Mouse (Mus musculus) forebrain, postnatal 0 days (tissue): ENCODE measurements around the gene Cdkn1b. TPM values are rescaled to one million over a fixed set of nuclear protein-coding genes. Genes with fewer than 3 reads are reported as not detected.

ENCODE experiments used
- ATAC-seq: fragments of 200-750 bp; cut with Nextera tagmentation; 2 replicates; pipeline ENCODE4 v1.8.0; 2017; ENCODE audit warnings: mild to moderate bottlenecking, moderate library complexity
- DNase-seq: peaks from one replicate; pipeline ENCODE4 v3.0.0-alpha.2; 2015
- H3K27ac ChIP-seq: fragments of 300-500 bp; sonication (generic); 2 replicates; pipeline ENCODE4 v1.5.1; 2014; ENCODE audit warnings: low read depth, mild to moderate bottlenecking, antibody characterized with exemption, low read length, moderate library complexity, mixed read lengths
- H3K27me3 ChIP-seq: fragments of 300-500 bp; sonication (generic); 2 replicates; pipeline ENCODE4 v1.6.1; 2014; ENCODE audit warnings: mild to moderate bottlenecking, low read length, mixed read lengths; ENCODE audit not compliant: insufficient read depth
- H3K36me3 ChIP-seq: fragments of 300-500 bp; sonication (generic); 2 replicates; pipeline ENCODE4 v1.6.1; 2014; ENCODE audit warnings: mild to moderate bottlenecking, moderate library complexity; ENCODE audit not compliant: insufficient read depth
- H3K4me1 ChIP-seq: fragments of 300-500 bp; sonication (generic); 2 replicates; pipeline ENCODE4 v1.6.1; 2014; ENCODE audit warnings: antibody characterized with exemption; ENCODE audit not compliant: insufficient read depth
- H3K4me2 ChIP-seq: fragments of 300-500 bp; sonication (generic); 2 replicates; pipeline ENCODE4 v1.6.1; 2014; ENCODE audit warnings: low read depth, mild to moderate bottlenecking, moderate library complexity
- H3K4me3 ChIP-seq: fragments of 300-500 bp; sonication (generic); 2 replicates; pipeline ENCODE4 v1.5.1; 2014; ENCODE audit warnings: low read depth, low read length, mixed read lengths
- H3K9ac ChIP-seq: fragments of 300-500 bp; sonication (generic); 2 replicates; pipeline ENCODE4 v1.6.1; 2014; ENCODE audit warnings: mild to moderate bottlenecking
- H3K9me3 ChIP-seq: fragments of 300-500 bp; sonication (generic); 2 replicates; pipeline ENCODE4 v1.6.1; 2016; ENCODE audit warnings: low read length
- CTCF ChIP-seq: sonication (generic); IDR thresholded peaks from 2 replicates; pipeline ENCODE4 v1.5.1; 2016; ENCODE audit warnings: antibody characterized with exemption, control low read depth, low read depth
- WGBS: fragments of 180-500 bp; shearing (Covaris S2); extraction: QIAGEN DNeasy Blood & Tissue Kit; methylation state at CpG from one replicate; pipeline ENCODE4 v1.1.7; 2014; 5-methylcytosine and 5-hydroxymethylcytosine counted together
- polyA plus RNA-seq: library from polyadenylated mRNA; unstranded; fragments of >200 nt; fragmentation: Nextera tagmentation; extraction: Ambion mirVana; gene quantifications from 2 replicates; pipeline ENCODE4 v1.2.1, GENCODE M21; 2015
- total RNA-seq: library from RNA; depleted of rRNA; stranded (reverse); fragments of >200 nt; gene quantifications from 2 replicates; pipeline ENCODE4 v1.2.3, GENCODE M21; 2014

Gene Cdkn1b
- total and polyA plus RNA-seq, 2 experiments from 2014 or later, result 36.0 to 89.0 TPM

DNA sequence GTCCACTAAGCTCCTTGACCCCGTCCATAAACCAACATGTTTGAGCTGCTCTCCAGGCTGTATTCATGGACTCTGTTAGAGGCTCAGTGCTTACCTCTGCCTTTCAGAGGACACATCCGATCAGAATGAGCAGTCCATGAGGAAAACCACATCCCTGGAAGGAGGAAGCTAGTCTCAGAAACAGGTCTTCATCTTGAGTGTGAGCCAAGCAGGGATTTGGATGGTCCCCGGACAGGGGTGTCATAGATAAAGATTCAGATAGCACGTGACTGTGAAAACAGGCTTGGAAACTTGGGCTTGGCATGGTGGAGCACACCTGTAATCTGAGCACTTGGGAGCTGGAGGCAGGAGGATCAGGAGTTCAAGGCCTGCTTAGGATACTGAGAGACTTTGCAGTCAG lies 9.7 kb downstream of the Cdkn1b start:
- Histone ChIP-seq H3K4me2 (peak overlapping the region; percentile 26), H3K4me1 (no peaks in the 10 kb centered on the region), H3K27me3 (no peaks in the 10 kb centered on the region), H3K9me3 (no peaks in the 10 kb centered on the region), H3K27ac (no peak overlapping the region), H3K36me3 (no peaks in the 10 kb centered on the region), H3K4me3 (peak overlapping the region; percentile 61; the same call in 1 of the 2 replicates), H3K9ac (peak overlapping the region; percentile 25; the same call in 1 of the 2 replicates)
- whole genome bisulfite sequencing, result 25% methylated on average over 4 of the region's 4 CpGs
- DNase-seq, result no peak
- TF ChIP-seq CTCF, result no peak
- no peak for ATAC-seq

DNA sequence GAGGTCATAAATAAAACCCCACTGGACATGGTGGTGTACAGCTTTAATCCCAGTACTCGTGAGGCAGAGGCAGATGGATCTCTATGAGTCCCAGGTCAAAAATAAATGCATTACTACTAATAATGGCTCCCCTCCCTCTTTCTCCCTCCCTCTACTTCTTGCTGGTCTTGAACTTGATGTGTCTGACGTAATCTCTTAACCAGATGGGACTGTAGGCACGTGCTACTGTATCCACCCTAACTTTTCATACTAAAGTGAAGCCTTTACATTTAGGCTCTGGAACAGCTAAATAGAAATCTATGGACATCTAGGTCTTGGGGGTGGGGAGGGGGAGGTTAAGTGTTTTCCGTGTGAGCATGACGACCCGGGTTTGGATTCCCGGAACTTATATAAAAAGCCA lies 10.2 kb downstream of the Cdkn1b start:
- TF ChIP-seq CTCF, result no peak
- Histone ChIP-seq H3K4me2 (peak overlapping the region; percentile 26), H3K4me1 (no peaks in the 10 kb centered on the region), H3K9me3 (no peaks in the 10 kb centered on the region), H3K27me3 (no peaks in the 10 kb centered on the region), H3K36me3 (no peaks in the 10 kb centered on the region), H3K27ac (no peak overlapping the region), H3K4me3 (no peak overlapping the region), H3K9ac (no peak overlapping the region)
- DNase-seq (no peak), ATAC-seq (no peak)
- 53% methylated on average over 7 of the region's 7 CpGs for WGBS

DNA sequence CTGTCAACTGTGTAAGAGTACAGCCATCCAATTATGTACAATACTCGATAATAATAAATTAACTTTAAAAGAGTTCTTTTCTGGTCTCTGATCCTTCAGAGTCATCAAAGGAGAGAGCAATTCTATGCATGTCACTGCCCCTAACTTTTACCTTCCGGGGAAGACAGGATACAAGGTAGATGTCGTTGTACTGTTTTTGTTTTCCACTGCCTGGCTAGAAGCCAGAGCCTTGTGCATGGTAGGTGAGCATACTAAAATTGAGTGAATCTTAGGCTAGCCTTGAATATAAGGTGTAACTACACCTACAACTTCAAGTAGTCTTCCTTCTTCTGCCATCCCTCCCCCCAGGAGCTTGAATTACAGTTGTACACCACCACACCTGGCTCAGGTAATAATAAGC lies 10.9 kb downstream of the Cdkn1b start:
- no peaks in the 10 kb centered on the region for H3K36me3 ChIP-seq
- no peak for TF ChIP-seq CTCF
- H3K4me1 ChIP-seq, result no peaks in the 10 kb centered on the region
- H3K27me3 ChIP-seq, result no peaks in the 10 kb centered on the region
- H3K4me2 ChIP-seq, result 0 out of 2 replicates have a peak overlapping the region, but pooled peaks have one; percentile 3
- no peak overlapping the region for H3K4me3 ChIP-seq
- no peaks in the 10 kb centered on the region for H3K9me3 ChIP-seq
- 62% methylated on average over 3 of the region's 3 CpGs for WGBS
- DNase-seq (no peak), ATAC-seq (no peak)
- H3K9ac ChIP-seq, result no peak overlapping the region
- H3K27ac ChIP-seq, result no peak overlapping the region

DNA sequence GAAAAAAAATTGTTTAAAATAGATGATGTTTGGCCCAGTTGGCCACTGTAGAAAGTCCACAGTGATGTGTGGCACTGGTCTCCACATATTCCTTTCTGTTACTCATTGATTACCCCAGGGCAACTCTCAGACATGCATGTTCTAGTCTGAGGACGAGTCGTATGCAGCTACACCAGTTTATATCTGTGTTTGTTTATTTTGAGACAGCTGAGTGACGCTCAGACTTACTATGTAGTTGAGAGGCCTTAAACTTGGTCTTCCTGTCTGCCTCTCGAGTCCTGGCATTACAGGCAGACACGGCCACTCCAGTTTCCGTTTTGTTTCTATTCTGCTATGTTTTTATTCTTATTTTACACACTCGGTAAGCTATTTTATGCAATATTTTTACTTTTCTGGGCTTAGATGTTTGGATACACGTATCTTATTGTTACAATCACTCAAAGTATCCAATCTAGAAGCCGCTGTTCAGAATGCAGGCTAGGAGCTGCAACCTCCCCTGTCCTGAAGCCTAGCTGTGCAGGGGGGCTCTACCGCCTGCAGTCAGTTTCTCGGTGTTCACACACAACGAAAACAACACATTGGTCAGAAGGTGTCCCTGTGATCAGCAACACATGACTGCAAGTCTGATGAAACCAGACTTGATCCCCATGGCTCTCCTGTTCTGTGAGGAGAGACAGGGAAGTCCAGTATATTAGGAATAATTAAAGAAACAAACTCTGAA lies 12.4 kb downstream of the Cdkn1b start:
- H3K27me3 ChIP-seq, result no peaks in the 10 kb centered on the region
- H3K4me3 ChIP-seq, result no peak overlapping the region
- ATAC-seq (no peak), DNase-seq (no peak)
- H3K9me3 ChIP-seq, result no peaks in the 10 kb centered on the region
- no peak overlapping the region for H3K27ac ChIP-seq
- no peak for TF ChIP-seq CTCF
- no peaks in the 10 kb centered on the region for H3K36me3 ChIP-seq
- H3K9ac ChIP-seq, result no peak overlapping the region
- H3K4me1 ChIP-seq, result no peaks in the 10 kb centered on the region
- peak overlapping the region; percentile 28 for H3K4me2 ChIP-seq
- 60% methylated on average over 12 of the region's 12 CpGs for WGBS

DNA sequence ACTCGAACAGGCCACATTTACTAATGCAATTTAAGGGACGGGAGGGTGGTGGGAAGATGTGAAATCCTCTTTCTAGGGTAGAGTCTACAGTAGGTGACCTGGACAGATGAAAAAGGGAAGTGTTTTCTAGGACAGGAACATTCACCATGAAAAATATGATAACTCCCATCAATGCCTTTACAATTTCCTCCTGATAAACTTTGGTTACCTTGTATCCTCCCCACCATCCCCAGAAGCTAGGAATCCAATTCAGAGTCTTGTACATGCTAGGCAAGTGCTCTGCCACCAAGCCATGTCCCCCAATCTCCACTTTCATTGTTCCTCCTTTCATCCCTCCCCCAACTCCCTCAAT lies 13.0 kb downstream of the Cdkn1b start:
- no peaks in the 10 kb centered on the region for H3K27me3 ChIP-seq
- no peak for TF ChIP-seq CTCF
- no peak overlapping the region for H3K9ac ChIP-seq
- WGBS, result 79% methylated on average over 2 of the region's 2 CpGs
- no peak overlapping the region for H3K4me3 ChIP-seq
- DNase-seq (no peak), ATAC-seq (no peak)
- no peak overlapping the region for H3K27ac ChIP-seq
- H3K36me3 ChIP-seq, result no peaks in the 10 kb centered on the region
- H3K9me3 ChIP-seq, result no peaks in the 10 kb centered on the region
- H3K4me1 ChIP-seq, result no peaks in the 10 kb centered on the region
- H3K4me2 ChIP-seq, result peak overlapping the region; percentile 28; the same call in 1 of the 2 replicates

DNA sequence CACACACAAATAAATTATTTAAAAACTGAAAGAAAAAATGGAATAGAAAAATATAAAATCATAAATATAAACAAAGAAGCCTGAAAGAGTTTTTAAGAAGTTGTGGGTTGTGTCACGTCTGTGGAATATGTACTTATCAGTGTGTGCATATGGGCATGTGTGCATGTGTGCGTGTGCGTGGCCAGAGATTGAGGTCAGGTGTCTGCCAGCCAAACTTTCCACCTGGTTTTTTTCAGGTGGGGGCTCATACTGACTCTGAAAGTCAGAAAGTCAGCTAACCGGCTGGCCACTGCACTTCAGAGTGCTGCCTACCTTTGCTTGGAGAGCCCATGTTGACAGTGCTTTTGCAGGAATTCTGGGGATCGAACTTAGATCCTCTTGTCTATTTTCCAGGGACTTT lies 14.1 kb downstream of the Cdkn1b start:
- no peaks in the 10 kb centered on the region for H3K36me3 ChIP-seq
- no peak for TF ChIP-seq CTCF
- H3K9ac ChIP-seq, result no peak overlapping the region
- H3K27me3 ChIP-seq, result no peaks in the 10 kb centered on the region
- WGBS, result 89% methylated on average over 5 of the region's 5 CpGs
- no peaks in the 10 kb centered on the region for H3K9me3 ChIP-seq
- no peak for DNase-seq
- no peaks in the 10 kb centered on the region for H3K4me1 ChIP-seq
- no peak for ATAC-seq
- no peak overlapping the region for H3K4me3 ChIP-seq
- H3K27ac ChIP-seq, result no peak overlapping the region
- no peak overlapping the region for H3K4me2 ChIP-seq

DNA sequence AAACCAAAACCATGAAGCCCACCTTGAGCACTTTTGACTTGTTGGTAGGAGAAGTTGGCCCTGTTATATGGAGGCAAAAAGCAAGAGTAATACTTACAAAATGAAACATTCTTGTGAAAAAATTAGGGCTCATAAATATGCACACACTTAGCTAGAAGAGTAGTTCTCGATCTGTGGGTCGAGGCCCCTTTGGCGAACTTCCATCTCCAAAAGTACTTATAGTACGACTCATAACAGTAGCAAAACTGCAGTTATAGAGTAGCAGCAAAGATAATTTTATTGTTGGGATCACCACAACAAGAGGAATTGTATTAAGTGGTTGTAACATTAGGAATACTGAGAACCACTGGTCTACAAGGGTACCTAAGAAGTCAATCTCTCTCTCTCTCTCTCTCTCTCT lies 19.6 kb downstream of the Cdkn1b start:
- Histone ChIP-seq H3K9ac (no peak overlapping the region), H3K9me3 (no peaks in the 10 kb centered on the region), H3K4me1 (no peaks in the 10 kb centered on the region), H3K4me2 (no peak overlapping the region), H3K27ac (no peak overlapping the region), H3K27me3 (no peaks in the 10 kb centered on the region), H3K36me3 (no peaks in the 10 kb centered on the region), H3K4me3 (no peak overlapping the region)
- no peak for DNase-seq
- 83% methylated on average over 4 of the region's 4 CpGs for WGBS
- no peak for TF ChIP-seq CTCF
- no peak for ATAC-seq
